Mouse (Mus musculus): ENCODE results near the gene Mrpl53.
"Not testable (repeated sequence)": the region's sequence is repeated elsewhere in the genome, so short reads cannot be mapped to it uniquely, and the experiment has no call there.

Mrpl53 gene

DNA sequence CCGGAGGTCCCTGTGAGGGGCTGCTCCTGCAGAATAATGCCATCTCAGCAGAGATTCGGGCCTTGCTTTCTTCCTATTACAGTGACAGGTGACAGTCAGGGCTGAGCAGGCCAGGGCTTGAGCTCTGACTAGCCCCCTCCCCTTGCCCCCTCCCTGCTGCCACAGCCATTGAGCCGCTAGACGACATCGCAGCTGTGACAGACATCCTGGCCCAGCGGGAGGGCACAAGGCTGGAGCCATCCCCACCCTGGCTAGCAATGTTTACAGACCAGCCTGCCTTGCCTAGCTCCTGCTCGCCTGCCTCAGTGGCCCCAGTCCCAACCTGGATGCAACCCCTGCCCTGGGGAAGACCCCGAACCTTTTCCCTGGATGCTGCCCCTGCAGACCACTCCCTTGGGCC, 42.9 kb downstream of the Mrpl53 start:
- no peak for DNase-seq (ENCODE audit: low spot score)

DNA sequence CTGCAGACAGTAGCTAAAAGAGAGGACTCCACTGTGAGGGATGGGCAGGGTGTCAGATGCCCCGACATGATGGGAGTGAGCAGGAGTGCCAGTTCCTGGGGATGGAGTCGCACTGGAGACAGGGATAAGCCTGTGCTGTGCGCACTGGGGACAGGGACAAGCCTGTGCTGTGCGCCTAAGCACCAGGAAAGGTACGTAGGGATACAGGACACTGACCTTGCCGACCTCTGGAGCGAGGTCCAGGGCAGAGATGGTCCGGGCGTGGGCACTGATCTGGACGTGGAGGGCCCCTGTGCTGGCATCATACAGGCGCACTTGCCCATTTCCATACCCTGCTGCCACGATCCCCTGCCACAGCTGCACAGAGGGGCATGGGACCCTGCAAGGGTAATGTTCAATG, 44.2 kb downstream of the Mrpl53 start:
- DNase-seq (ENCODE audit: low spot score) = no peak

DNA sequence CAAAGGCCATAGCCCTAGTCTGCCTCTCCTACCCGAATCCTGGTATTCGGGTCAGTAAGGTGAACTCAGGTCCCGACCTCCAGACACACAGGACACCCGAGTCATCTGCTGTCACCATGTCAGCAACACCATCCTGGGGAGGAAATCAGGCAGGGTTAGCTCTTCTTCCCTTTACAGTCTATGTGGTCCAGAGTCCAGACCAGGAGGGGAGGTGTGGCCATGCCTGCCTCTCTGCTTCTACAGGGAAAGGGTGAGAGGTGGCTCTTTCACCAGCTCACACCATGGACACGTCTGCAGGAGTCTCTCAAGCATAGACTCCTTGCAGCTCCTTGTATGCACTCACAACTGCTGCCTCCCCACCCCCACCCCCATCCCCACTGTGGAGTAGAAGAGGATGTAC, 44.6 kb downstream of the Mrpl53 start:
- DNase-seq (ENCODE audit: low spot score) = no peak

DNA sequence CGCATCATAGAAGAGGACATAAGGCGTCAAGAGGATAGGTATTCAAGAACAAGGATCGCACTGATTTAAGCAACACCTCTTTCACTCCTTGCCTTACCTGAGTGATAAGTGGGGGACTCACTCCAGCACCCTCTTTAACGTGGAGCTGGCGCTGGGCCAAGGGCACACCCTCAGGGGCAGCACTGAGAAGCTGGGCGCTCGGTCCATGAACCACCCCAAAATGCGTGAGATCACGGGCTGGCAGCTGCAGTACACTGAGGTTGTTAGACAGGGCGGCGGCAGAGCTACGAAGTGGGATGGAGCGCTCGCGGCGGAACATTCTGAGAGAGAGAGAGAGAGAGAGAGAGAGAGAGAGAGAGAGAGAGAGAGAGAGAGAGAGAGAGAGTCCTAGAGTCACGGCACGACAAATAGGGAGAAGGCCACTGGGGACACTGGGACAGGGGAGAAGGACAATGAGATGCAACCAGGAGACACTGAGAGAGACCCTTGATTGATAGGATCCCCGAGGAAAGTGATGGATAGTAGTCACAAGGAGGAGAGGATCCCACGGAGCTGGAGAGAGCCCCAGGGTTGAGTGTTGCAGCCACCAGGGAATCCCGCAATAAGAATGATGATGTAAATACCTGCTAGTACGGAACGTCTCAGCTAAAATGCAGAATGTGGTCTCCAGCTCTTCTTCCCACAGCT, 46.9 kb downstream of the Mrpl53 start:
- no peak for DNase-seq (ENCODE audit: low spot score)

DNA sequence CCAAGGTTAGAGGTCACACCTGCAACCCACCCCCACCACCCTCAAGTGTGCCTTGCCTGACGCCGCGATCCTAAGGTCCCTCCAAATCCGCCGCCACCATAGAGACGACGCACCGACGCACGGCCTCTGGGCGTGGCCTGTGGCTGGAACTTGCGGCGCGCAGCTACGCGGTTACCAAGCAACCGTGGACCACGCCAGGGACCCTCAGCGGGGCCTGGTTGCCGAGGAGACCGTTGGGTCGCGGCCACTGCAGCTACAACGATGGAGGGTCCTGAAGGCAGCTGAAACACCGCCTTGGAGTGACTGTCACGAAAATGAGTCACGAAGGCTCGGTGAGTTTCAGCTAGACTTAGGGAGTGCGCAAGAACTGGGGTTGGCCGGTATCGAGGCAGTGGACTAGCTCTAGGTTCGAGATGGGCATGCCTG, 47.4 kb downstream of the Mrpl53 start, which contains the start of the genes Wdr54 and 1700003E16Rik:
TSS of gene Wdr54 (minus strand) at position 139 of the 426 bp plus-strand sequence.
TSS of gene 1700003E16Rik (plus strand) at position 146 of the 426 bp plus-strand sequence.
- no peak for DNase-seq (ENCODE audit: low spot score)

DNA sequence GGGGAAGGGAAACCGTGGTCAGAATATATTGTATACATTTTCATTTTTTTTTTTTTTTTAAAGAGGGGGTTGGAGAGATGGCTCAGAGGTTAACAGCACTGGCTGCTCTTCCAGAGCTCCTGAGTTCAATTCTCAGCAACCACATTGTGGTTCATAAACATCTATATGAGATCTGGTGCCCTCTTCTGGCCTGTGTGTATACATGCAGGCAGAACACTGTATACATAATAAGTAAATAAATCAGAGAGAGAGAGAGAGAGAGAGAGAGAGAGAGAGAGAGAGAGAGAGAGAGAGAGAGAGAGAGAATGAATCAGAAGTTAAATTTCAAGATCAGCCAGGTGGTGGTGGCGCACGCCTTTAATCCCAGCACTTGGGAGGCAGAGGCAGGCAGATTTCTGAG, 50.6 kb downstream of the Mrpl53 start:
- not testable (repeated sequence) for DNase-seq (ENCODE audit: low spot score)
